Mouse (Mus musculus): ENCODE data around the gene Tssk2.

GRCm38 (mm10) chr16:17849486-17849885 lies 49.0 kb upstream of the Tssk2 start:
- TF ChIP-seq CTCF (IDR thresholded peaks at IDR 0.05; ENCODE audit: low read depth) (no peak), EP300 (IDR thresholded peaks at IDR 0.05; ENCODE audit: low read depth) (no peak)

All from liver, embryonic 14.5 days (tissue).